Mouse (Mus musculus): ENCODE results near the gene Rasgrf2. TPM values are rescaled to one million over a fixed set of nuclear protein-coding genes. Genes with fewer than 3 reads are reported as not detected.

Gene Rasgrf2
- polyA plus RNA-seq, 1 experiment from 2014 or later: not detected

GRCm38 (mm10) chr13:91938826-91939225 lies 192.6 kb downstream of the Rasgrf2 start:
- H3K9me3 ChIP-seq (ENCODE audit: control insufficient read depth, low read length): no peaks in the 10 kb centered on the region
- no peaks in the 10 kb centered on the region for H3K36me3 ChIP-seq (ENCODE audit: control insufficient read depth, insufficient read depth, low read length)
- no peaks in the 10 kb centered on the region for H3K4me1 ChIP-seq (ENCODE audit: control insufficient read depth, insufficient read depth, low read length)
- ATAC-seq (ENCODE audit: low FRiP score): no peak
- no peak for DNase-seq (ENCODE audit: low spot score, missing footprints)
- no peak overlapping the region for H3K27ac ChIP-seq (ENCODE audit: low read depth, low read length)
- no peak overlapping the region for H3K4me2 ChIP-seq
- WGBS: 76% methylated on average over 1 of the region's 1 CpGs
- no peaks in the 10 kb centered on the region for H3K27me3 ChIP-seq (ENCODE audit: control insufficient read depth, insufficient read depth, low read length)
- H3K9ac ChIP-seq (ENCODE audit: low read length): no peak overlapping the region
- H3K4me3 ChIP-seq (ENCODE audit: low read depth, low read length): no peak overlapping the region

- Histone ChIP-seq H3K9ac (ENCODE audit: low read length) (no peak overlapping the region), H3K4me1 (ENCODE audit: control insufficient read depth, insufficient read depth, low read length) (no peaks in the 10 kb centered on the region), H3K4me2 (no peak overlapping the region), H3K36me3 (ENCODE audit: control insufficient read depth, insufficient read depth, low read length) (no peaks in the 10 kb centered on the region), H3K4me3 (ENCODE audit: low read depth, low read length) (no peak overlapping the region), H3K27me3 (ENCODE audit: control insufficient read depth, insufficient read depth, low read length) (no peaks in the 10 kb centered on the region), H3K27ac (ENCODE audit: low read depth, low read length) (no peak overlapping the region), H3K9me3 (ENCODE audit: control insufficient read depth, low read length) (no peaks in the 10 kb centered on the region)
- 87% methylated on average over 2 of the region's 2 CpGs for WGBS
- no peak for ATAC-seq (ENCODE audit: low FRiP score)
- DNase-seq (ENCODE audit: low spot score, missing footprints): no peak
Observed at GRCm38 (mm10) chr13:91937232-91937631, 194.2 kb downstream of the Rasgrf2 start.

DNA sequence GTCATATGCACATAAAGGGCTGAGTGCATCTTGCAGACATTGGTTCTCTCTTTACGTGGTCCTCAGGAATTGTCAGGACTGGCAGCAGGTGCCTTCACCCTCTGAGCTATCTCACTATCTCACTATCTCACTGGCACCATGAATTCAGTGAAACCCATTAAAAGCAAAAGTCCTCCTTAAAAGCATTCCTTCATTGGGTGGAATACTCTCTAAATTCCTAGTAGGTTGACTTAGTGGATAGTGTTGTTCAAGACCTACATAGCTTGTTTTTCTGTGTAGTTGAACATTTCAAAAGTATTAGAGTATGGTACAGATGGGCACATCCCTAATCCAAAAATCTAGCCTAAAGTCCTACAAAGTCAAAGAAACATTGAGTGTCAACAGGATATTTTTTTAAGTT lies 199.3 kb downstream of the Rasgrf2 start:
- no peak for ATAC-seq (ENCODE audit: low FRiP score)
- no peak overlapping the region for H3K4me3 ChIP-seq (ENCODE audit: low read depth, low read length)
- WGBS: 92% methylated on average over 1 of the region's 1 CpGs
- H3K4me1 ChIP-seq (ENCODE audit: control insufficient read depth, insufficient read depth, low read length): no peaks in the 10 kb centered on the region
- peak; percentile 26 for DNase-seq (ENCODE audit: low spot score, missing footprints)
- H3K4me2 ChIP-seq: no peak overlapping the region
- H3K36me3 ChIP-seq (ENCODE audit: control insufficient read depth, insufficient read depth, low read length): no peaks in the 10 kb centered on the region
- no peak overlapping the region for H3K9ac ChIP-seq (ENCODE audit: low read length)
- H3K27ac ChIP-seq (ENCODE audit: low read depth, low read length): no peak overlapping the region
- no peaks in the 10 kb centered on the region for H3K27me3 ChIP-seq (ENCODE audit: control insufficient read depth, insufficient read depth, low read length)
- H3K9me3 ChIP-seq (ENCODE audit: control insufficient read depth, low read length): no peaks in the 10 kb centered on the region

GRCm38 (mm10) chr13:91929943-91930726 lies 201.3 kb downstream of the Rasgrf2 start:
- H3K9me3 ChIP-seq (ENCODE audit: control insufficient read depth, low read length): no peaks in the 10 kb centered on the region
- H3K4me3 ChIP-seq (ENCODE audit: low read depth, low read length): no peak overlapping the region
- WGBS: 90% methylated on average over 7 of the region's 7 CpGs
- H3K27me3 ChIP-seq (ENCODE audit: control insufficient read depth, insufficient read depth, low read length): no peaks in the 10 kb centered on the region
- ATAC-seq (ENCODE audit: low FRiP score): no peak
- H3K4me1 ChIP-seq (ENCODE audit: control insufficient read depth, insufficient read depth, low read length): no peaks in the 10 kb centered on the region
- no peak overlapping the region for H3K27ac ChIP-seq (ENCODE audit: low read depth, low read length)
- no peak overlapping the region for H3K4me2 ChIP-seq
- H3K36me3 ChIP-seq (ENCODE audit: control insufficient read depth, insufficient read depth, low read length): no peaks in the 10 kb centered on the region
- H3K9ac ChIP-seq (ENCODE audit: low read length): no peak overlapping the region
- no peak for DNase-seq (ENCODE audit: low spot score, missing footprints)

DNA sequence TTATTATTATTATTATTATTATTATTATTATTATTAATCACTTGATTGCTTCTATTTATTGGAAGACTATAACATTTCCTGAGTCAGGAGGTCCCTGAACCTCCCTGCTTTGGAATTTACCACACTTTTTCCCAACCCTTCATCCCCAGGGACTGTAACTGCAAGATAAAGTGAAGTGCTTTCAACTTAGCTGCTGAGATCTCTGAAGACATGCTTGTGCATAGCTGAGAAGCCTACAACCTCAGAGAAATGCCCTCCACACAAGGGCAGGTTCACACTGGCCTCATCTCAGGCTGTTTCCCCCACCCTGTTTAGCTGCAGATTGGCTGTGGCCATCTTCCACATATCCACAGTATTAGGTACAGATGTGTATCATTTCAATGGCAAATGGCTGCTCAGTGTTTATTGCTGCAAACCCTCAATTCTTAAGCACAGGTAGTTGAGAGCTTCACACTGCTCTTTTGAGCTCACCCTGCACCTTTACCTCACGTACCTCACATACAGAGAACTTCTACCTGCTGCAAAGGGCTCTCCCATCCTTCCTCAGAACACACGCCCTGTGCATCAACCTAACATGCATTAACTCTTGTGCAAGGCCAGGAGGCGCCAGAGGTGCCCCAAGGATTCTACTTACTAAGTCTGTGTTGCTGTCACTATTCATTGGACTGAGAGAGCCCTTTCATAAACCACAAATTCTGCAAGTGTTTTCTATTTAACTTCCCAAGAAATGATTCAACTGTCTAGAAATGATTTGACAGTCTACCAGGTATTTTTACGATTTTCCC lies 202.7 kb downstream of the Rasgrf2 start:
- ATAC-seq (ENCODE audit: low FRiP score): no peak
- Histone ChIP-seq H3K9ac (ENCODE audit: low read length) (no peak overlapping the region), H3K27me3 (ENCODE audit: control insufficient read depth, insufficient read depth, low read length) (no peaks in the 10 kb centered on the region), H3K4me3 (ENCODE audit: low read depth, low read length) (no peak overlapping the region), H3K9me3 (ENCODE audit: control insufficient read depth, low read length) (no peaks in the 10 kb centered on the region), H3K4me1 (ENCODE audit: control insufficient read depth, insufficient read depth, low read length) (no peaks in the 10 kb centered on the region), H3K4me2 (no peak overlapping the region), H3K36me3 (ENCODE audit: control insufficient read depth, insufficient read depth, low read length) (no peaks in the 10 kb centered on the region), H3K27ac (ENCODE audit: low read depth, low read length) (no peak overlapping the region)
- 78% methylated on average over 4 of the region's 4 CpGs for WGBS
- DNase-seq (ENCODE audit: low spot score, missing footprints): no peak

- no peaks in the 10 kb centered on the region for H3K9me3 ChIP-seq (ENCODE audit: control insufficient read depth, low read length)
- no peaks in the 10 kb centered on the region for H3K4me1 ChIP-seq (ENCODE audit: control insufficient read depth, insufficient read depth, low read length)
- DNase-seq (ENCODE audit: low spot score, missing footprints) (no peak), ATAC-seq (ENCODE audit: low FRiP score) (no peak)
- no peak overlapping the region for H3K4me2 ChIP-seq
- 72% methylated on average over 3 of the region's 3 CpGs for WGBS
- no peak overlapping the region for H3K9ac ChIP-seq (ENCODE audit: low read length)
- H3K27ac ChIP-seq (ENCODE audit: low read depth, low read length): no peak overlapping the region
- no peaks in the 10 kb centered on the region for H3K27me3 ChIP-seq (ENCODE audit: control insufficient read depth, insufficient read depth, low read length)
- no peaks in the 10 kb centered on the region for H3K36me3 ChIP-seq (ENCODE audit: control insufficient read depth, insufficient read depth, low read length)
- H3K4me3 ChIP-seq (ENCODE audit: low read depth, low read length): no peak overlapping the region
Observed at GRCm38 (mm10) chr13:91921010-91921409, 210.4 kb downstream of the Rasgrf2 start.

GRCm38 (mm10) chr13:91918764-91919163 lies 212.7 kb downstream of the Rasgrf2 start:
- H3K4me3 ChIP-seq (ENCODE audit: low read depth, low read length): no peak overlapping the region
- H3K9me3 ChIP-seq (ENCODE audit: control insufficient read depth, low read length): no peaks in the 10 kb centered on the region
- H3K27ac ChIP-seq (ENCODE audit: low read depth, low read length): no peak overlapping the region
- ATAC-seq (ENCODE audit: low FRiP score) (no peak), DNase-seq (ENCODE audit: low spot score, missing footprints) (no peak)
- 88% methylated on average over 5 of the region's 5 CpGs for WGBS
- no peaks in the 10 kb centered on the region; the same call in 1 of the 2 replicates for H3K27me3 ChIP-seq (ENCODE audit: control insufficient read depth, insufficient read depth, low read length)
- no peaks in the 10 kb centered on the region for H3K4me1 ChIP-seq (ENCODE audit: control insufficient read depth, insufficient read depth, low read length)
- H3K4me2 ChIP-seq: no peak overlapping the region
- no peak overlapping the region for H3K9ac ChIP-seq (ENCODE audit: low read length)
- no peaks in the 10 kb centered on the region for H3K36me3 ChIP-seq (ENCODE audit: control insufficient read depth, insufficient read depth, low read length)

DNA sequence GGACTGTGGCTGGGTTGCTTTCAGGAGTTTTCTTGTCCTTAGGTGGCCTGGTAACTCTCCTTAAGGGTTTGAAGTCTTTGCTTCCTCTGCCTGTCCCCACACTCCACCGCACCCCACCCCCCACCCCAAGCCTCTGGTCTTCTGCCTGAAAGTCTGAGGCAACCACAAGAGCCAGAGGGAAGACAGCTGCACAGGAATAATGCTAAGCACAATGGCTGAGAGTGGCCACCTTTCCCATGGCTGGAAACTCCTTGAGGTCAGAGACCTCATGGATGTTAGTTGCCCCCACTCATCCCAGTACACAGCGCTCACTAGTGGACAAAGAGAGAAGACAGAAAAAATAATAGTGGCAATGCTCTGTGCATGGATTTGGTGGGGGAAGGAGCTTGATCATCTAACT lies 213.6 kb downstream of the Rasgrf2 start:
- no peaks in the 10 kb centered on the region for H3K9me3 ChIP-seq (ENCODE audit: control insufficient read depth, low read length)
- no peaks in the 10 kb centered on the region for H3K36me3 ChIP-seq (ENCODE audit: control insufficient read depth, insufficient read depth, low read length)
- 98% methylated on average over 2 of the region's 2 CpGs for WGBS
- no peak overlapping the region for H3K4me2 ChIP-seq
- H3K27ac ChIP-seq (ENCODE audit: low read depth, low read length): no peak overlapping the region
- DNase-seq (ENCODE audit: low spot score, missing footprints) (no peak), ATAC-seq (ENCODE audit: low FRiP score) (no peak)
- H3K4me1 ChIP-seq (ENCODE audit: control insufficient read depth, insufficient read depth, low read length): no peaks in the 10 kb centered on the region
- no peak overlapping the region for H3K9ac ChIP-seq (ENCODE audit: low read length)
- no peaks in the 10 kb centered on the region; the same call in 1 of the 2 replicates for H3K27me3 ChIP-seq (ENCODE audit: control insufficient read depth, insufficient read depth, low read length)
- H3K4me3 ChIP-seq (ENCODE audit: low read depth, low read length): no peak overlapping the region

DNA sequence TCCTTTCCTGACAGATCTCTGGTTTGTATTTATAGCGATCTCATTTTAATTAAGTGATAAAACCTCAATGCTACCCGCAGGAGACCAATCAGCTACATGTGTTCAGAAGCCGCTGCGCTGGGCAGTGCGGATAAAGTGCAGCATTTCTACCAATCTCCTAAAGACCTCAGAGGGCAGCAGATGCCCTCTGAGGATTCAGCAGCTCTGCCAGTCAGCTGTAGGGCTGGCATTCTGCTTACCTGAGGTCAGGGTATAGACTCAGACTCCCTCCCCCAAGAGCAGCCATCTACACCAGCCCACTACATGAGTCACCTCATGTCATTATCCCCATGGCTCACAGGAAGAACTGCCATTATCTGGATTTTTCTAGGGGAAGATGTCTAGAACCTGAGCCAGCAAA lies 215.1 kb downstream of the Rasgrf2 start:
- Histone ChIP-seq H3K9me3 (ENCODE audit: control insufficient read depth, low read length) (no peaks in the 10 kb centered on the region), H3K36me3 (ENCODE audit: control insufficient read depth, insufficient read depth, low read length) (no peaks in the 10 kb centered on the region), H3K9ac (ENCODE audit: low read length) (no peak overlapping the region), H3K27me3 (ENCODE audit: control insufficient read depth, insufficient read depth, low read length) (no peaks in the 10 kb centered on the region; the same call in 1 of the 2 replicates), H3K4me3 (ENCODE audit: low read depth, low read length) (no peak overlapping the region), H3K4me1 (ENCODE audit: control insufficient read depth, insufficient read depth, low read length) (no peaks in the 10 kb centered on the region), H3K27ac (ENCODE audit: low read depth, low read length) (no peak overlapping the region), H3K4me2 (no peak overlapping the region)
- 91% methylated on average over 5 of the region's 5 CpGs for WGBS
- DNase-seq (ENCODE audit: low spot score, missing footprints) (no peak), ATAC-seq (ENCODE audit: low FRiP score) (peak; percentile 20; the same call in 1 of the 2 replicates)

Measured in midbrain, embryonic 11.5 days (tissue).